Mouse (Mus musculus) kidney, postnatal 0 days (tissue): Measurements from ENCODE around the gene Gm11060. TPM values are rescaled to one million over a fixed set of nuclear protein-coding genes. Genes with fewer than 3 reads are reported as not detected.
A peak's percentile ranks its signal among the peaks of the same experiment; 100 is the strongest.

Experiments used
- ATAC-seq: fragments of 200-750 bp; cut with Nextera tagmentation; replicated peaks from 2 replicates; pipeline ENCODE4 v1.8.0; 2017; ENCODE audit warnings: low read depth, moderate number of reproducible peaks, moderate TSS enrichment, moderate library complexity; ENCODE audit not compliant: low FRiP score
- DNase-seq: peaks from one replicate; pipeline ENCODE4 v3.0.0-alpha.2; 2016; ENCODE audit warnings: low spot score
- H3K27ac ChIP-seq: fragments of 300-500 bp; sonication (generic); 2 replicates; pipeline ENCODE4 v1.5.1; 2014; ENCODE audit warnings: mild to moderate bottlenecking
- H3K27me3 ChIP-seq: fragments of 300-500 bp; sonication (generic); 2 replicates; pipeline ENCODE4 v1.6.1; 2014; ENCODE audit warnings: low read length, mixed read lengths; ENCODE audit not compliant: insufficient read depth
- H3K36me3 ChIP-seq: fragments of 300-500 bp; sonication (generic); 2 replicates; pipeline ENCODE4 v1.6.1; 2014; ENCODE audit warnings: low read length, mixed read lengths; ENCODE audit not compliant: insufficient read depth
- H3K4me1 ChIP-seq: fragments of 300-500 bp; sonication (generic); replicated peaks from 2 replicates; pipeline ENCODE4 v1.6.1; 2014; ENCODE audit warnings: antibody characterized with exemption, low read length, mixed read lengths; ENCODE audit not compliant: insufficient read depth
- H3K4me2 ChIP-seq: fragments of 300-500 bp; sonication (generic); 2 replicates; pipeline ENCODE4 v1.6.1; 2014; ENCODE audit warnings: mild to moderate bottlenecking, low read length, moderate library complexity, mixed read lengths
- H3K4me3 ChIP-seq: fragments of 300-500 bp; sonication (generic); replicated peaks from 2 replicates; pipeline ENCODE4 v1.5.1; 2014; ENCODE audit warnings: low read depth, low read length
- H3K9ac ChIP-seq: fragments of 300-500 bp; sonication (generic); 2 replicates; pipeline ENCODE4 v1.6.1; 2014; ENCODE audit warnings: low read depth, low read length
- H3K9me3 ChIP-seq: fragments of 300-500 bp; sonication (generic); replicated peaks from 2 replicates; pipeline ENCODE4 v1.6.1; 2016; ENCODE audit warnings: low read length, inconsistent platforms, mixed read lengths
- CTCF ChIP-seq: IDR thresholded peaks from 2 replicates; pipeline ENCODE4 v1.5.1; 2016; ENCODE audit warnings: antibody characterized with exemption, low read depth, mild to moderate bottlenecking, moderate library complexity
- WGBS: fragments of 180-500 bp; shearing (Covaris S2); extraction: QIAGEN DNeasy Blood & Tissue Kit; methylation state at CpG from one replicate; pipeline ENCODE4 v1.1.7; 2014; 5-methylcytosine and 5-hydroxymethylcytosine counted together
- polyA plus RNA-seq: library from polyadenylated mRNA; unstranded; fragments of >200 nt; fragmentation: Nextera tagmentation; extraction: Ambion mirVana; gene quantifications from 2 replicates; pipeline ENCODE4 v1.2.1, GENCODE M21; 2015

The Gm11060 gene
- polyA plus RNA-seq, 1 experiment from 2014 or later = not detected

GRCm38 (mm10) chr2:105088005-105088404 lies 3.8 kb upstream of the Gm11060 start:
- Histone ChIP-seq H3K4me2 (no peak overlapping the region), H3K4me3 (no peak overlapping the region), H3K27ac (no peak overlapping the region), H3K27me3 (no peaks in the 10 kb centered on the region), H3K4me1 (peaks cover 3% of the 10 kb centered on the region), H3K9ac (no peak overlapping the region), H3K36me3 (no peaks in the 10 kb centered on the region), H3K9me3 (no peaks in the 10 kb centered on the region)
- TF ChIP-seq CTCF = no peak
- DNase-seq = no peak
- 89% methylated on average over 3 of the region's 3 CpGs for WGBS
- no peak for ATAC-seq

GRCm38 (mm10) chr2:105089083-105089482 lies 2.7 kb upstream of the Gm11060 start:
- 31% methylated on average over 4 of the region's 4 CpGs for WGBS
- no peak overlapping the region for H3K4me3 ChIP-seq
- DNase-seq = peak; percentile 86
- no peak for TF ChIP-seq CTCF
- H3K27ac ChIP-seq = peak overlapping the region; percentile 20; the same call in 1 of the 2 replicates
- no peaks in the 10 kb centered on the region for H3K27me3 ChIP-seq
- no peak overlapping the region for H3K4me2 ChIP-seq
- H3K9me3 ChIP-seq = no peaks in the 10 kb centered on the region
- ATAC-seq = no peak; the same call in 1 of the 2 replicates
- peaks cover 3% of the 10 kb centered on the region for H3K4me1 ChIP-seq
- no peak overlapping the region for H3K9ac ChIP-seq
- no peaks in the 10 kb centered on the region for H3K36me3 ChIP-seq

- H3K27ac ChIP-seq = peak overlapping the region; percentile 20; the same call in 1 of the 2 replicates
- no peaks in the 10 kb centered on the region for H3K9me3 ChIP-seq
- no peaks in the 10 kb centered on the region for H3K27me3 ChIP-seq
- no peak overlapping the region for H3K4me3 ChIP-seq
- no peaks in the 10 kb centered on the region for H3K36me3 ChIP-seq
- DNase-seq (peak; percentile 85), ATAC-seq (no peak)
- 16% methylated on average over 7 of the region's 7 CpGs for WGBS
- H3K4me1 ChIP-seq = peaks cover 3% of the 10 kb centered on the region
- no peak overlapping the region for H3K9ac ChIP-seq
- no peak overlapping the region for H3K4me2 ChIP-seq
- no peak for TF ChIP-seq CTCF
Measured at GRCm38 (mm10) chr2:105089581-105090508, 2.0 kb upstream of the Gm11060 start.

GRCm38 (mm10) chr2:105090991-105091390 lies 827 bp upstream of the Gm11060 start:
- no peaks in the 10 kb centered on the region for H3K36me3 ChIP-seq

GRCm38 (mm10) chr2:105097294-105097953 lies 5.6 kb downstream of the Gm11060 start:
- 40% methylated on average over 22 of the region's 22 CpGs for WGBS
- Histone ChIP-seq H3K4me3 (no peak overlapping the region), H3K9ac (no peak overlapping the region), H3K36me3 (no peaks in the 10 kb centered on the region), H3K9me3 (no peaks in the 10 kb centered on the region), H3K27me3 (no peaks in the 10 kb centered on the region), H3K4me2 (peak overlapping the region; percentile 16; the same call in 1 of the 2 replicates), H3K4me1 (0 out of 2 replicates have a peak, but pooled peaks cover 12% of the 10 kb centered on the region), H3K27ac (peak overlapping the region; percentile 44; the same call in 1 of the 2 replicates)
- DNase-seq (peak; percentile 70), ATAC-seq (peak; percentile 57)
- no peak for TF ChIP-seq CTCF

More at GRCm38 (mm10) chr2:105090991-105091390, 827 bp upstream of the Gm11060 start:
- Histone ChIP-seq H3K9me3 (no peaks in the 10 kb centered on the region), H3K27ac (no peak overlapping the region), H3K27me3 (no peaks in the 10 kb centered on the region), H3K4me3 (no peak overlapping the region), H3K4me2 (no peak overlapping the region), H3K4me1 (peaks cover 3% of the 10 kb centered on the region), H3K9ac (no peak overlapping the region)
- 63% methylated on average over 5 of the region's 5 CpGs for WGBS
- no peak for ATAC-seq
- no peak for TF ChIP-seq CTCF
- DNase-seq = no peak

GRCm38 (mm10) chr2:105099410-105099809 lies 7.6 kb downstream of the Gm11060 start:
- no peak overlapping the region for H3K27ac ChIP-seq
- H3K9ac ChIP-seq = no peak overlapping the region
- H3K4me3 ChIP-seq = no peak overlapping the region
- no peak for TF ChIP-seq CTCF
- no peak for ATAC-seq
- H3K9me3 ChIP-seq = no peaks in the 10 kb centered on the region
- H3K4me1 ChIP-seq = 0 out of 2 replicates have a peak, but pooled peaks cover 12% of the 10 kb centered on the region
- no peaks in the 10 kb centered on the region for H3K36me3 ChIP-seq
- WGBS = 78% methylated on average over 7 of the region's 7 CpGs
- no peak for DNase-seq
- no peaks in the 10 kb centered on the region for H3K27me3 ChIP-seq
- no peak overlapping the region for H3K4me2 ChIP-seq
